Mouse (Mus musculus): Measurements from ENCODE around the gene Atg2a.
"Not testable (repeated sequence)": the region's sequence is repeated elsewhere in the genome, so short reads cannot be mapped to it uniquely, and the experiment has no call there.

The Atg2a gene

DNA sequence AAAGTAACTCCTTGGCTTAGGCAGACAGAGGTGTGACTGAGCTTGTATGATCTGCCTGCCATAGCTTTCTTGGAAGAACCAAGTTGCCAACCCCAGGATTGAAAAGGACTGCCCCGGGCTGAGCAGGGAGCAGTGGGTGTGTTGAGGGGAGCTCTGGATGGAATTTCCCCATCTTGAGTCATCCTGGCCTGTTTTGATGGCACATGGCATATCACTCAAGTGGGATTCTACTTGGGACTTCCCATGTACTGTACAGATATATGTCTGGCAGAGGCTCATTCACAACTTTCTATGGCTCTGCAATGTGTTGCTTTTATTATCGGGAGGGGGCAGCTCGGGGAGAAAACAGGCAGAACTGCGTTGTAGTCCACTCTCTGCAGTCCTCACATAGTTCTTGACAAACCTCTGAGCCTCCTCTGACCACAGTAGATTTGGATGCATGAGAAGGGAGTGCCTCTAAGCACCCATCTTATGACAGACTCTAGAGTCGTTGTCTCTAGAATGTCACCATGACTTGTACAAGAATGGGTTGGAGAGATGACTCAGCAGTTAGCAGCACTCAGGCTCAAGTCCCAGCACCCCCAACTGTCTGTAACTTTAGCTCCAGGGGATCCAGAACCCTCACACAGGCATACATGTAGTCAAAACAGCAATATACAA is 55.2 kb downstream of the Atg2a start:
- no peak for DNase-seq (ENCODE audit: low spot score in 2 of 2)

DNA sequence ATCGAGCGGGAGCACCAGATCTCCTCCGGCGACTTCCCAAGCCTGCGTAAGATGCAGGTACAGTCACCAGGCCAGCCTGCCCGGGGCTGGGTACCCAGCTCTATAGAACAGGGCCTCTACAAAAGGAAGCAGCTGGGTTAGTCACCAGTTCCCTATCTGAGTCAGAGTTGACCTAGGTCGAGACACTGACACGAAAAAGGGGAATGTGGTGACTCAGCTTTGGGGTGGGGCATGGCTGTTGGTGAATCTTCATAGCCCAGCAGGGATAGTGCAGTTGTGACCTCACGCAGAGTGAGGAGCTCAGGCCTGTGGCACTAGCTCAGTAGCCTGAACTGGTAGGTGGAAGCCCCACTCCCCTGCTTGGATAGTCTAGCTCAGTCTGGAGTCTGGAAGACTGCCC is 56.2 kb downstream of the Atg2a start:
- DNase-seq (ENCODE audit: low spot score in 2 of 2) = no peak

DNA sequence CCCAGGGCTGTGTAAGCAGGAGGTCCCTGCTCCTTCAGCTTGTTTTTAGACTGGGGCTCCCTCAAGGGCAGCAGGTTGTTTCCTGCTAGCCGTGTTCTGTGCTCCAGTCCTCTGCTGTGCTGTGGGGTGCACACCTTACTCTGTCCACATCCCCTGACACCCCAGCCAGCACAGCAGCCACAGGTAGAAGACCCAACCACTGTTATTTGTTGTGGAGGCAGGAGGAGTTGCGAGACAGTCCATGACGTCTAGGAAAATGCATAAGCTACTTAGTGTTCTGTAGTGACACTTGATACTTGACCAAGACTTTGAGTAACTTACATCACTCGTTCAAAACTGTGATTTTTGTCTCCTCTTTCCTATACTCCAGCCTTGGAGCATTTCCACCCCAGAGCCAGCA is 57.5 kb downstream of the Atg2a start:
- DNase-seq (ENCODE audit: low spot score in 2 of 2) = no peak

DNA sequence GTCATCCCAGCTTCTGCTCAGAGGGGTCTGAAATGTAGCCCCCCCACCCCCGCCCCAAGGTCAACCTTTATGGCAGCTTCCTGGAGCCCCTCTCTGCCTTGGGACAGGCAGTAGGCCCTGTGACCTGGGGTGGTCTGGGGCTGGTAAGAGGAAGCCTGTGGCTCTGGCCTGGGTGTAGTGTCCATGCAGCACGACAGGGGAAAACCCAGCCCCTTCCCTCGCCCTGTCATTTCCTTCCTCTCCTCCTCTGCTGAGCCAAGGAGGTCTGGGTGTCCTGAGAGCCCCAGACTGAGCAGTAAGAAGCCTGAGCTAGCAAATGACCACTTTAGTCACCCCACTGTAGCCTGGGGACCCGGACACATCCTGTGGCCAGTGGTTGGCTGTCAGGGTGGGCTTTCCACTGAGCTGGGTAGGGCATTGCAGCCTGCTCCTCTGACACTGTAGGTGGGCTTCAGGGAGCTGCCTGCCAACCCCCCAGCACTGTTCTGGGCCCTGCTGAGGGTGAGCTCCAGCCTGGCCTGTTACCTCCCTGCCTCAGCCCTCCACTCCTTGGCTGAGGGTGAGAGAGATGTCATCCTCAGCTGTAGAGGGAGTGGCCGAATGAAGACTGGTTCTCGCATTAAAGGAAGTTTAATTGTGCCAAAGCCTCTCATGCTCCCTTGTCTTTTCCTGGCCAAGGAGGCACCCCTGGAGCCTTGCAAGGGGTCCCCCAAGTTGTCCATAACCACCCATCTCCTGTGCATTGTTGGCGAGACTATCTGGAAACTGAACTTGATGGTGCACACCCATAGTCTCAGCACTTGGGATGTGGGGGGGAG is 58.2 kb downstream of the Atg2a start:
- no peak for DNase-seq (ENCODE audit: low spot score in 2 of 2)

DNA sequence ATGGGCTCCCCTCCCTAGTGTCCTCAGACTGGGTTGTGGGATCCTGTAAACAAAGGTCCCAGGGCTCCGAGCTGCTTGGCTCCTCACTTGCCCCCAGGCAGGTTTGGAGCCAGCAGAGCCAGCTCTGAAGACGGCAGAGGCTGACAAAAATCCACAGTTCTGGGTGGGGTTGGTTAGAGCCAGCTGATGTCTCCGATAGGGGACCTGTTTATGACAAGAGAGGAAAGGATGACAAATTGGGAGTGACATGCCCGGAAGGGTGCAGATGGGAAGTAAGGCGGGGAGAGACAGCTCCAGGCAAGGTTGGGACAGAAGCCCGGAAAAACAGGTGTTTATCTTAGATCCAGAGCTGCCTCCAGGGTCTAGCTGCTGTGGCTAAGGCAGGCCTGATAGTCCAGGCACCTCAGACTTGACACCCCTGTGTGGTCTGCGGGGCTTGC is 59.0 kb downstream of the Atg2a start:
- DNase-seq (ENCODE audit: low spot score in 2 of 2) = no peak

- no peak for DNase-seq (ENCODE audit: low spot score in 2 of 2)
Measured at GRCm38 (mm10) chr19:6302114-6302513, 60.6 kb downstream of the Atg2a start.

DNA sequence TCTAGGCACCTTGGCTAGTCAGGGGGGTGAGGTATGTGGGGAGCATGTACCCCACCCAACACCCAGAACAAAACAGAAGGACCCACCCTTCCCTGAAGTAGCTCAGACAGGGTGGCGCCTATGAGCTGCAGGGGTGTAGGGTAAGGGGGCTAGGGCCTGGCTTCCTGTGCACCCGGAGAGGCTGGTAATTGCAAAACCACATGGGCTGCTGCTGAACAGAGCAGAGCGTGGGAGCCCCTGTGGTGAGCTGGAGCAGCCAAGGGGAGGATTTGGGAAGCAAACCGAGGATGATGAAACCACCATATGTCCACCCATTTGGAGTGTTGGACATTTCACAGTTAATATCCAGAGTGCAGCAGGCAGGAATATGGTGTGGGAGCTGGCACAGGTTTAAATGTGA is 61.1 kb downstream of the Atg2a start:
- no peak for DNase-seq (ENCODE audit: low spot score in 2 of 2)

DNA sequence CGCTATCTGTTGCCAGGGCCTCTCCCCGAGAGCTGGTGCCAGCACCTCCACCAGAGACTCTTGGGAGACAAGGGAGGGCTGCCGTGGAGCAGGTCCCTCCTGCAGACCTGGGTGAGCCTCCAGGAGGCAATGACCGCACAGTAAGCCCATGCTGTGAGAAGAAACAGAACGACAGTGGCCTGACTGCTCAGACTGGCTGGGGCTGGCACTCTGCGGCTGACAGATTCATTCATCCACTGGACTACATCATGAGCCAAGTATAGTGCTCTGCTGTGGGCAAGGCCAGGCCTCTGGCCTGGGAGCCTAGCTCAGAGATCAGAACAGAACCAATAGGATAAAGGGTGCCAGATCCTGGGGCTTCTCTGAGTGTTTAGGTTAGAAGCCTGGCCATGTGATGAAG is 62.4 kb downstream of the Atg2a start:
- no peak for DNase-seq (ENCODE audit: low spot score in 2 of 2)

- peak; percentile 48 to 73 for DNase-seq (ENCODE audit: low spot score in 2 of 2)
Measured at GRCm38 (mm10) chr19:6304787-6305516, 63.5 kb downstream of the Atg2a start.

- no peak for DNase-seq (ENCODE audit: low spot score in 2 of 2)
Measured at GRCm38 (mm10) chr19:6305517-6306115, 64.1 kb downstream of the Atg2a start.

GRCm38 (mm10) chr19:6306137-6306551 is 64.7 kb downstream of the Atg2a start, which contains the start of gene Cdc42bpg:
Cdc42bpg (plus strand) TSS chr19:6306456.
- peak in 1 of 2 experiments; percentile 46 for DNase-seq (ENCODE audit: low spot score in 2 of 2)

DNA sequence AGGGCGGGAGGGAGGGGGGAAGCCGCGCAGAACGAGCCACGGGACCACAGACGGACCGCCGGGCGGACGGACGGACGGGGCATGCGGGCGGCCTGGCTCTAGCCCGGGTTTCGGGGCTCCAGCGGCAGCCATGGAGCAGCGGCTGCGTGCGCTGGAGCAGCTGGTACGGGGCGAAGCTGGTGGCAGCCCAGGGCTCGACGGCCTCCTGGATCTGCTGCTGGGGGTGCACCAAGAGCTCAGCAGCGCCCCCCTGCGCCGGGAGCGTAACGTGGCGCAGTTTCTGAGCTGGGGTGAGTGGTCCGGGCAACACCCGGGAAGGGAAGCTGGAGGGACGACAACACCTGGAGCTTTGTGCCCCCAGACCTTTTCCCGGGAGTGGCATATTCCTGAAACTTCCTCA is 65.1 kb downstream of the Atg2a start:
- DNase-seq (ENCODE audit: low spot score in 2 of 2) = peak; percentile 49 to 62

DNA sequence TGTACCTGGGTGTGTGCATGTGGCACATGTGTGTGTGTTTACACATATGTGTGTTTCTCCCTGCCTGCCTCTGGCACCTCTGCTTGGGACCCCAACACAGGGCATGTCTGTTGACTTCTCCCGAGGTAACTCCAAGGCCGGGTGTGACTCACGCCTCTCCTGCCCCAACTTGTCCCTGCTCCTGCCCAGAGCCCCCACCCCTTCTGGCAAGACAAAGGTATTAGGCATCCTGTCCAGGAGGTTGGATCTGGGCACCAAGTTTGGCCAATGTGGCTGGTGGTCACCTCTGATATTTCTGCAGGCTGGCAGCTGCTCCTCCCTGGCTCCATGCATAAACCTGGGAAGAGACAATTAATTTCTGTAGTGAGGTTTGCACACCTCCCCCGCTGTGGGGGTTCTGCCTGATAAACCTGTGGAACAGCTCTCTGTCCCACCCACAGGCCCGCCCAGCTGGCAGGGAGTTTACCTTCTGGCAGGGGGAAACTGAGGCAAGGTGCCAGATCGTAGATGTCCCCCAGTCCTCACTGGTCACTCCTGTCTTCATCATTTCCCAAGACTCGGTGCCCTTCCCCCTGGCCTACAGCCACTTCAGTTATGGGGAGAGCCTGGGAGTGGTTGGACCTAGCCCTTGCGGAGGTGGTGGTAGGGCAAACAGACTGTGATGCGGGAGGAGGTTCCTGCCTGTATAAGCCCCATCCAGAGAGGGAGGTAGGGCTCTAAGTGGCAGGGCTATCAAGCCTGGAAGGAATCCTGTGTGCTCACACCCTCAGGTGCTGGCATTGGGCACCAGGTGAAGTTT is 66.5 kb downstream of the Atg2a start:
- no peak for DNase-seq (ENCODE audit: low spot score in 2 of 2)

- no peak for DNase-seq (ENCODE audit: low spot score in 2 of 2)
Measured at GRCm38 (mm10) chr19:6310181-6310580, 68.7 kb downstream of the Atg2a start.

GRCm38 (mm10) chr19:6311783-6312182 is 70.3 kb downstream of the Atg2a start:
- not testable (repeated sequence) for DNase-seq (ENCODE audit: low spot score in 2 of 2)

Data from frontal cortex, postnatal 10 days (tissue).